Mouse (Mus musculus) limb, embryonic 14.5 days (tissue): Measurements from ENCODE around the gene Gm21748. TPM values are rescaled to one million over a fixed set of nuclear protein-coding genes. Genes with fewer than 3 reads are reported as not detected.
"Not testable (repeated sequence)": the region's sequence is repeated elsewhere in the genome, so short reads cannot be mapped to it uniquely, and the experiment has no call there.

Experiments used
- ATAC-seq: fragments of 200-750 bp; cut with Nextera tagmentation; 2 replicates; pipeline ENCODE4 v1.8.0; 2017; ENCODE audit warnings: low read depth, moderate number of reproducible peaks, moderate TSS enrichment; ENCODE audit not compliant: low FRiP score
- DNase-seq: peaks from one replicate; pipeline ENCODE4 v3.0.0-alpha.2; 2015; ENCODE audit warnings: low spot score
- H3K27ac ChIP-seq: fragments of 300-500 bp; sonication (generic); replicated peaks from 2 replicates; pipeline ENCODE4 v1.5.1; 2014; ENCODE audit warnings: low read depth, mild to moderate bottlenecking, low read length, moderate library complexity, mixed read lengths
- H3K27me3 ChIP-seq: fragments of 300-500 bp; sonication (generic); 2 replicates; pipeline ENCODE4 v1.6.1; 2014; ENCODE audit warnings: low read length, mixed read lengths; ENCODE audit not compliant: control insufficient read depth, insufficient read depth
- H3K36me3 ChIP-seq: fragments of 300-500 bp; sonication (generic); 2 replicates; pipeline ENCODE4 v1.6.1; 2014; ENCODE audit warnings: mild to moderate bottlenecking, low read length, moderate library complexity, mixed read lengths; ENCODE audit not compliant: control insufficient read depth, insufficient read depth
- H3K4me1 ChIP-seq: fragments of 300-500 bp; sonication (generic); 2 replicates; pipeline ENCODE4 v1.6.1; 2014; ENCODE audit warnings: antibody characterized with exemption, low read length, mixed read lengths; ENCODE audit not compliant: control insufficient read depth, insufficient read depth
- H3K4me2 ChIP-seq: fragments of 300-500 bp; sonication (generic); replicated peaks from 2 replicates; pipeline ENCODE4 v1.6.1; 2014; ENCODE audit warnings: low read depth, mild to moderate bottlenecking, low read length, moderate library complexity; ENCODE audit not compliant: severe bottlenecking
- H3K4me3 ChIP-seq: fragments of 300-500 bp; sonication (generic); replicated peaks from 2 replicates; pipeline ENCODE4 v1.5.1; 2014; ENCODE audit warnings: low read length
- H3K9ac ChIP-seq: fragments of 300-500 bp; sonication (generic); 2 replicates; pipeline ENCODE4 v1.6.1; 2014; ENCODE audit warnings: mild to moderate bottlenecking, low read depth, low read length, moderate library complexity; ENCODE audit not compliant: severe bottlenecking
- H3K9me3 ChIP-seq: fragments of 300-500 bp; sonication (generic); 2 replicates; pipeline ENCODE4 v1.6.1; 2016; ENCODE audit warnings: low read length; ENCODE audit not compliant: control insufficient read depth
- whole genome bisulfite sequencing: fragments of 180-500 bp; shearing (Covaris S2); extraction: QIAGEN DNeasy Blood & Tissue Kit; methylation state at CpG from one replicate; pipeline ENCODE4 v1.1.7; 2014; 5-methylcytosine and 5-hydroxymethylcytosine counted together
- polyA plus RNA-seq, 2 experiments: library from polyadenylated mRNA; depleted of rRNA in 1 of 2; stranded (reverse) in 1 of 2; unstranded in 1 of 2; fragments of >200 nt; fragmentation: Nextera tagmentation in 1 of 2; extraction: Ambion mirVana in 1 of 2; gene quantifications; 2 replicates each; pipeline versions ENCODE4 v1.2.1 to v1.2.3; 2012 to 2014

Gene Gm21748
- not detected in 2 replicates for polyA plus RNA-seq (2012; rRNA removed)
- not detected in 2 replicates for polyA plus RNA-seq (2014; fragmentation: Nextera tagmentation; extraction: Ambion mirVana)

GRCm38 (mm10) chrY:90839077-90839476, at the start of gene Gm21748:
TSS of gene Gm21748 (minus strand) at chrY:90839177.
- H3K4me3 ChIP-seq, H3K9ac ChIP-seq, DNase-seq, H3K4me1 ChIP-seq, H3K27me3 ChIP-seq, H3K4me2 ChIP-seq, H3K27ac ChIP-seq, H3K9me3 ChIP-seq, ATAC-seq, H3K36me3 ChIP-seq: not testable (repeated sequence)
- WGBS = no CpG with 5 or more reads among the region's 8 CpGs

Other genes with a start within 250 kb of the Gm21748 start
- not detected in 2 replicates for gene Gm21860, start 84.4 kb downstream of the Gm21748 start, polyA plus RNA-seq (2012; rRNA removed)
- not detected in 2 replicates for gene Gm21860, start 84.4 kb downstream of the Gm21748 start, polyA plus RNA-seq (2014; fragmentation: Nextera tagmentation; extraction: Ambion mirVana)
- gene Gm47283, start 54.4 kb downstream of the Gm21748 start, polyA plus RNA-seq (2012; rRNA removed) = not detected in 2 replicates
- not detected in 2 replicates for gene Gm47283, start 54.4 kb downstream of the Gm21748 start, polyA plus RNA-seq (2014; fragmentation: Nextera tagmentation; extraction: Ambion mirVana)